Mouse (Mus musculus) lung, postnatal 0 days (tissue): ENCODE measurements around the gene Pmm1. TPM values are rescaled to one million over a fixed set of nuclear protein-coding genes. Genes with fewer than 3 reads are reported as not detected.
A peak's percentile ranks its signal among the peaks of the same experiment; 100 is the strongest.
"Not testable (repeated sequence)": the region's sequence is repeated elsewhere in the genome, so short reads cannot be mapped to it uniquely, and the experiment has no call there.

Source experiments
- ATAC-seq: fragments of 200-750 bp; cut with Nextera tagmentation; 2 replicates; pipeline ENCODE4 v1.8.0; 2017; ENCODE audit warnings: moderate library complexity
- DNase-seq: peaks from one replicate; pipeline ENCODE4 v3.0.0-alpha.2; 2016; ENCODE audit warnings: low spot score
- H3K27ac ChIP-seq: fragments of 300-500 bp; sonication (generic); 2 replicates; pipeline ENCODE4 v1.5.1; 2014; ENCODE audit warnings: antibody characterized with exemption, mild to moderate bottlenecking, low read length, mixed read lengths
- H3K27me3 ChIP-seq: fragments of 300-500 bp; sonication (generic); replicated peaks from 2 replicates; pipeline ENCODE4 v1.6.1; 2014; ENCODE audit warnings: low read length, mixed read lengths; ENCODE audit not compliant: insufficient read depth
- H3K36me3 ChIP-seq: fragments of 300-500 bp; sonication (generic); 2 replicates; pipeline ENCODE4 v1.6.1; 2014; ENCODE audit warnings: low read length, mixed read lengths; ENCODE audit not compliant: insufficient read depth
- H3K4me1 ChIP-seq: fragments of 300-500 bp; sonication (generic); 2 replicates; pipeline ENCODE4 v1.6.1; 2014; ENCODE audit warnings: antibody characterized with exemption, low read depth, low read length, mixed read lengths; ENCODE audit not compliant: insufficient read depth
- H3K4me2 ChIP-seq: fragments of 300-500 bp; sonication (generic); replicated peaks from 2 replicates; pipeline ENCODE4 v1.6.1; 2014; ENCODE audit warnings: low read depth, mild to moderate bottlenecking, low read length, moderate library complexity, mixed read lengths
- H3K4me3 ChIP-seq: fragments of 300-500 bp; sonication (generic); 2 replicates; pipeline ENCODE4 v1.5.1; 2014; ENCODE audit warnings: low read depth, low read length
- H3K9ac ChIP-seq: fragments of 300-500 bp; sonication (generic); replicated peaks from 2 replicates; pipeline ENCODE4 v1.6.1; 2014; ENCODE audit warnings: low read depth, mild to moderate bottlenecking
- H3K9me3 ChIP-seq: fragments of 300-500 bp; sonication (generic); 2 replicates; pipeline ENCODE4 v1.6.1; 2016; ENCODE audit warnings: low read length, mixed read lengths
- CTCF ChIP-seq: IDR thresholded peaks from 2 replicates; pipeline ENCODE4 v1.5.1; 2016; ENCODE audit warnings: antibody characterized with exemption, mild to moderate bottlenecking
- EP300 ChIP-seq: IDR thresholded peaks from 2 replicates; pipeline ENCODE4 v1.6.1; 2016; ENCODE audit warnings: antibody characterized with exemption, mild to moderate bottlenecking, control low read depth
- WGBS: fragments of 180-500 bp; shearing (Covaris S2); extraction: QIAGEN DNeasy Blood & Tissue Kit; methylation state at CpG from one replicate; pipeline ENCODE4 v1.1.7; 2014; 5-methylcytosine and 5-hydroxymethylcytosine counted together
- polyA plus RNA-seq: library from polyadenylated mRNA; unstranded; fragments of >200 nt; fragmentation: Nextera tagmentation; extraction: Ambion mirVana; gene quantifications from 2 replicates; pipeline ENCODE4 v1.2.1, GENCODE M21; 2015

Gene Pmm1
- polyA plus RNA-seq, 1 experiment from 2014 or later, result 23.4 TPM

- DNase-seq (no peak), ATAC-seq (no peak)
- Histone ChIP-seq H3K27me3 (no peaks in the 10 kb centered on the region), H3K9me3 (no peaks in the 10 kb centered on the region), H3K27ac (no peak overlapping the region), H3K36me3 (peaks cover 23% of the 10 kb centered on the region; the same call in 1 of the 2 replicates), H3K9ac (no peak overlapping the region), H3K4me2 (no peak overlapping the region), H3K4me1 (no peaks in the 10 kb centered on the region), H3K4me3 (no peak overlapping the region)
- TF ChIP-seq CTCF (no peak), EP300 (no peak)
- WGBS, result 83% methylated on average over 12 of the region's 12 CpGs
These were observed 43.5 kb downstream of the Pmm1 start for GRCm38 (mm10) chr15:81917201-81917600.

- TF ChIP-seq CTCF (no peak), EP300 (no peak)
- no peak for DNase-seq
- no peak for ATAC-seq
- H3K4me2 ChIP-seq, result no peak overlapping the region
- H3K36me3 ChIP-seq, result peaks cover 27% of the 10 kb centered on the region; the same call in 1 of the 2 replicates
- no peaks in the 10 kb centered on the region for H3K27me3 ChIP-seq
- H3K9me3 ChIP-seq, result no peaks in the 10 kb centered on the region
- no peak overlapping the region for H3K4me3 ChIP-seq
- H3K27ac ChIP-seq, result no peak overlapping the region
- 73% methylated on average over 5 of the region's 5 CpGs for WGBS
- H3K9ac ChIP-seq, result no peak overlapping the region
- H3K4me1 ChIP-seq, result no peaks in the 10 kb centered on the region
These were observed 45.1 kb downstream of the Pmm1 start for GRCm38 (mm10) chr15:81915663-81916062.

GRCm38 (mm10) chr15:81914668-81915067 is 46.1 kb downstream of the Pmm1 start:
- no peak overlapping the region for H3K27ac ChIP-seq
- no peak overlapping the region for H3K4me2 ChIP-seq
- H3K9ac ChIP-seq, result no peak overlapping the region
- TF ChIP-seq CTCF (no peak), EP300 (no peak)
- DNase-seq (no peak), ATAC-seq (no peak)
- H3K4me1 ChIP-seq, result no peaks in the 10 kb centered on the region
- H3K4me3 ChIP-seq, result no peak overlapping the region
- no peaks in the 10 kb centered on the region for H3K27me3 ChIP-seq
- peaks cover 35% of the 10 kb centered on the region; the same call in 1 of the 2 replicates for H3K36me3 ChIP-seq
- 76% methylated on average over 5 of the region's 5 CpGs for WGBS
- H3K9me3 ChIP-seq, result no peaks in the 10 kb centered on the region

- TF ChIP-seq CTCF, result no peak
- TF ChIP-seq EP300, result no peak
- Histone ChIP-seq H3K4me2 (no peak overlapping the region), H3K4me3 (no peak overlapping the region), H3K27me3 (no peaks in the 10 kb centered on the region), H3K36me3 (peaks cover 43% of the 10 kb centered on the region; the same call in 1 of the 2 replicates), H3K9me3 (no peaks in the 10 kb centered on the region), H3K9ac (no peak overlapping the region), H3K4me1 (no peaks in the 10 kb centered on the region), H3K27ac (no peak overlapping the region)
- WGBS, result 73% methylated on average over 2 of the region's 2 CpGs
- no peak for ATAC-seq
- DNase-seq, result no peak
These were observed 48.2 kb downstream of the Pmm1 start for GRCm38 (mm10) chr15:81912498-81912897.

GRCm38 (mm10) chr15:81908767-81909166 is 52.0 kb downstream of the Pmm1 start:
- not testable (repeated sequence) for H3K4me1 ChIP-seq, DNase-seq, H3K4me2 ChIP-seq, H3K9me3 ChIP-seq, ATAC-seq, H3K4me3 ChIP-seq, H3K9ac ChIP-seq, H3K27me3 ChIP-seq, H3K27ac ChIP-seq
- WGBS, result 86% methylated on average over 4 of the region's 4 CpGs
- H3K36me3 ChIP-seq, result peaks cover 33% of the 10 kb centered on the region; the same call in 1 of the 2 replicates
- TF ChIP-seq CTCF, result peak; percentile 28

- TF ChIP-seq CTCF (no peak), EP300 (peak; percentile 30; the same call in 1 of the 2 replicates)
- 63% methylated on average over 8 of the region's 8 CpGs for WGBS
These were observed 52.8 kb downstream of the Pmm1 start for GRCm38 (mm10) chr15:81907953-81908352.

GRCm38 (mm10) chr15:81904939-81905338 is 55.8 kb downstream of the Pmm1 start:
- ATAC-seq (peak; percentile 37; the same call in 1 of the 2 replicates), DNase-seq (peak; percentile 81)
- Histone ChIP-seq H3K27ac (no peak overlapping the region), H3K4me2 (no peak overlapping the region), H3K4me1 (no peaks in the 10 kb centered on the region), H3K27me3 (no peaks in the 10 kb centered on the region), H3K9me3 (no peaks in the 10 kb centered on the region), H3K36me3 (peaks cover 17% of the 10 kb centered on the region), H3K4me3 (no peak overlapping the region), H3K9ac (no peak overlapping the region)
- TF ChIP-seq EP300 (no peak), CTCF (peak; percentile 85)
- WGBS, result 36% methylated on average over 2 of the region's 2 CpGs

More at GRCm38 (mm10) chr15:81907953-81908352, 52.8 kb downstream of the Pmm1 start:
- Histone ChIP-seq H3K4me3 (no peak overlapping the region), H3K9ac (no peak overlapping the region), H3K27ac (no peak overlapping the region), H3K4me2 (no peak overlapping the region), H3K27me3 (no peaks in the 10 kb centered on the region), H3K36me3 (peaks cover 27% of the 10 kb centered on the region; the same call in 1 of the 2 replicates), H3K4me1 (no peaks in the 10 kb centered on the region), H3K9me3 (no peaks in the 10 kb centered on the region)
- ATAC-seq (peak; percentile 65), DNase-seq (peak; percentile 62)

Other genes starting within 250 kb of the Pmm1 start
- gene Zc3h7b, start 215.9 kb downstream of the Pmm1 start, polyA plus RNA-seq, result 13.8 and 13.9 TPM in 2 replicates
- 17.9 and 24.6 TPM in 2 replicates for gene Rangap1, start 215.4 kb downstream of the Pmm1 start, polyA plus RNA-seq
- gene Tef, start 158.5 kb downstream of the Pmm1 start, polyA plus RNA-seq, result 38.6 and 44.0 TPM in 2 replicates
- gene Tob2, start 102.1 kb downstream of the Pmm1 start, polyA plus RNA-seq, result 24.8 and 30.0 TPM in 2 replicates
- gene Phf5a, start 89.0 kb downstream of the Pmm1 start, polyA plus RNA-seq, result 80.3 and 88.8 TPM in 2 replicates
- gene Aco2, start 88.6 kb downstream of the Pmm1 start, polyA plus RNA-seq, result 89.2 and 90.8 TPM in 2 replicates
- 41.8 and 43.1 TPM in 2 replicates for gene Polr3h, start 34.7 kb downstream of the Pmm1 start, polyA plus RNA-seq
- 3.8 TPM in 2 replicates for gene Csdc2, start 24.2 kb downstream of the Pmm1 start, polyA plus RNA-seq
- not detected in 2 replicates for gene 1700029P11Rik, start 19.6 kb upstream of the Pmm1 start, polyA plus RNA-seq
- 19.6 and 24.6 TPM in 2 replicates for gene Xrcc6, start 26.9 kb upstream of the Pmm1 start, polyA plus RNA-seq
- 14.5 and 17.1 TPM in 2 replicates for gene Desi1, start 72.9 kb upstream of the Pmm1 start, polyA plus RNA-seq
- 131 and 139 TPM in 2 replicates for gene Snu13, start 86.7 kb upstream of the Pmm1 start, polyA plus RNA-seq
- not detected in 2 replicates for gene 4930407I10Rik, start 98.2 kb upstream of the Pmm1 start, polyA plus RNA-seq
- gene Mei1, start 109.1 kb upstream of the Pmm1 start, polyA plus RNA-seq, result not detected in 2 replicates
- 10.4 and 10.8 TPM in 2 replicates for gene Ccdc134, start 167.0 kb upstream of the Pmm1 start, polyA plus RNA-seq
- gene Srebf2, start 186.3 kb upstream of the Pmm1 start, polyA plus RNA-seq, result 113 and 115 TPM in 2 replicates